Mouse (Mus musculus) forelimb bud, embryonic 11.5 days (tissue): ENCODE measurements around the gene Ccnh.
"Not testable (repeated sequence)": the region's sequence is repeated elsewhere in the genome, so short reads cannot be mapped to it uniquely, and the experiment has no call there.

Experiments used
- DNase-seq: peaks from one replicate; pipeline ENCODE4 v3.0.0-alpha.2; 2012; ENCODE audit warnings: low read depth, low spot score

The Ccnh gene

DNA sequence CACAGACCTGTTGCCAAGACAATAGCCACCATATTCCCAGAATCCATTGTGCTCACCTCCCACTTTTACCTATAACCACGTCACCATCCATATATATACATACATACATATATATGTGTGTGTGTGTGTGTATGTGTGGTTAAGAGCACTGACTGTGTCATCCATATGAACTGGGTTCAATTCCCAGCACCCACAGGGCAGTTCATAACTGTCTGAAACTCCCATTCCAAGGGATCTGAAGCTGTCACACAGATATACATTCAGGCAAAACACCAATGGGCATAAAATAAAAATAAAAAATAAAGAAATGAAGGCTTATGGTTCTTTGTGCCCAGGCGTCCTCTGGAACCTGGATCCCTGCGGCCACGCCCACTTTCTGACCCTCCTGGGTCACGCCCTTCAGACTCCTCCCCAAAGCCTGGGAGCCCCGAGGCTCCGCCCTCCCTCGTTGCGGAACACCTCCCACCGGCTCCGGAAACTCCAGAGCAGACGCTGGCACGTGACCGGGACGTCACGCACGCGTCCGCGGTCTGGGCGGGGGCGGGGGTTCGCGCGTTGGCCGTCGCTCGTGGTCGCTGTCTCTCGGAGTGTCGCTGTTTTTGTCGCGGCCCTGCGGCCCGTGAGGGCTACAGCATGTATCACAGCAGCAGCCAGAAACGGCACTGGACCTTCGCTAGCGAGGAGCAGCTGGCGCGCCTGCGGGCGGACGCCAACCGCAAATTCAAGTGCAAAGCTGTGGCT is at the start of gene Ccnh:
TSS of gene Ccnh (plus strand) at position 506 of the 741 bp plus-strand sequence.
- DNase-seq, result peak; percentile 91

DNA sequence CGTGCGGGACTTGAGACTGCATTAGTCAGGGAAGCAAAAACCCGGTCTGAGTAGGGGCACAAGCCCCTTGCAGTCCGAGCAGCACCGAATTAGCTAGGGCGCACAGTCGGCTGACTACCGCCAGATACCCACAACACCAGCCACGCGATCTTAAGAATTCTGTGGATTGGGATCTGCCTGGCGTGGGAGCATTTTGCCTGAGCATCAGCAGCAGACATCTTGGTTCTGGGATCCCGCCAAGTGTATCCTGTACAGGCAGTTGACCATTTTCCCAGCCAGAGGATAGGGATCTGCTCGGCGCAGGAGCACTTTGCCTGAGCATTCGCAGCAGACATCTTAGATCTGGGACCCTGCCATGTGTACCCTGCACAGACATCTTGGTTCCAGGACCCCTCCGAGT is 45.8 kb upstream of the Ccnh start:
- DNase-seq, result not testable (repeated sequence)

- no peak for DNase-seq
Observed at GRCm38 (mm10) chr13:85146471-85146870, 42.7 kb upstream of the Ccnh start.

DNA sequence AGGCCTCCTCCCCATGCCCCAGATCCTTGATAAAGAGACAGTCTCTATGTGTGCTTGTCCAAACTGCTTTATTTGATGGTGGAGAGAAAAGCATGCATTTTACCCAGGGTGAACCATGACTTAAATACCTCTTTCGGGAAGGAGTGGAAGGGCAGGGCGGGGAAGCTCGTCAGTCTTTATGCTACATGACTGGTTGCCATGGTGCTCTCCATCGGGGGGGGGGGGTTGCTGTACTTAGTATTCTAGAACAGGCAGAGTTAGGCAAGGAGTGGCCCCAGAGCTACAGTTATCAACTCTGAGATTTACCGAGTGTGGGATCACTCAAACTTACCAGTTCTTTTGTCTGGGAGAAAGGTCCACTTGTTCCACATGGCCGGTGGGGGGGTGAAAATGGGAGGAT is 34.5 kb upstream of the Ccnh start:
- DNase-seq, result no peak

GRCm38 (mm10) chr13:85159971-85160370 is 29.2 kb upstream of the Ccnh start:
- no peak for DNase-seq

- DNase-seq, result no peak
Observed at GRCm38 (mm10) chr13:85164512-85165124, 24.6 kb upstream of the Ccnh start.

DNA sequence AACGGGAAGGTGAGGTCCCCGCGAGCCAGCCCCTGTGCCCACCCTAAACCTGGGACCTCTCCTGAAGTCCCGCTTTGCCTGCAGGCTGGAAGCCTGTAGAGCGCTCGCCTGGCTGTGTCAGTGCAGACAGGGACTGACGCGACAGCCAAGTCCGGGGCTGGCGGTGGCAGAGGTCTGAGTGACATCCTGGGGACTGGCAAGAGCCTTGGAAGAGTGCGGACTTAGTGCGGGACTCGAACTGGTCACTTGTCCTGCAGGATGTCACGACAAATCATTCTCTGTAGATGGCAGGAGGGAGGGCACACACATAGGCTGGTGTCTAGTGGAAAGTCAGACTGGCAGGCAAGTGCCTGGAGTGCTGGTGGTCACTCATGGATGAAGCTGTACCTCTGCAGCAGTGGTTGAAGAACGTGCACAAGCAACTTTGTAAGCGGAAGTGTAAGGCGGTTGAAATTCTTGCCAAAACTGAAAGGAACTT is 475 bp downstream of the Ccnh start:
- DNase-seq, result peak; percentile 25

DNA sequence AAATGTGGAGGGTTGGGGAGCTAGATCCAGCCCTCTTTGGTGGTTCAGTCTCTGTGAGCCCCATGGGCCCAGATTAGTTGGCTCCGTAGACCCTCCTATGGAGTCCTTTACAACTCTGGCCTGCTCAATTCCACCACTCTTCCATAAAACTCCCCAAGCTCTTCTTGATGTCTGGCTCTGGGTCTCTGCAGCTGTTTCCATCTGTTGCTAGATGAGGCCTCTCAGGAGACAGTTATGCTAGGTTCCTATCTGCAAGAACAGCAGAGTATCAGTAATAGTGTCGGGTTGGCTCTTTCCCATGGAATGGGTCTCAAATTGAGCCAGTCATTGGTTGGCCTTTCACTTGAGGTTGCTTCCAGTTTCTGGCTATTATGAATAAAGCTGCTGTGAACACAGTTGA is 2.0 kb downstream of the Ccnh start:
- no peak for DNase-seq

DNA sequence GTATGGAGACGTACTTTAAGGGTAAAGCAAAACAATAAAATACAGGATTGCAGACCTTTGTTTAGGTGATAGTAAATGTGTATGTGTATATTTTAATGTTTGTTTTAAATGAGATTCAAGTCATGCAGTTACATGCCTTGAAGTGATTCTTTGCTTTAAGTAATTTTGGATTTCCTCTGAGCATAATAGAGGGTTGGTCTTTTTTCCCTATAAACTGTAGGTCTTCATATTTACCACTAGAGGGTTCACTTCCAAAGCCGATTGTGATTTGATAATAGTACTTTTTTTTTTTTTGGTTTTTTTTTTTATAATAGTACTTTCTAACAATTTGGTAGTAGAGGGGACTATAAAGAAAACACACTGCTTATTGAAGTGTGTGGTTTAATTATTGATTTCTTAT is 18.3 kb downstream of the Ccnh start:
- DNase-seq, result no peak

- DNase-seq, result no peak
Observed at GRCm38 (mm10) chr13:85208656-85209055, 19.4 kb downstream of the Ccnh start.

DNA sequence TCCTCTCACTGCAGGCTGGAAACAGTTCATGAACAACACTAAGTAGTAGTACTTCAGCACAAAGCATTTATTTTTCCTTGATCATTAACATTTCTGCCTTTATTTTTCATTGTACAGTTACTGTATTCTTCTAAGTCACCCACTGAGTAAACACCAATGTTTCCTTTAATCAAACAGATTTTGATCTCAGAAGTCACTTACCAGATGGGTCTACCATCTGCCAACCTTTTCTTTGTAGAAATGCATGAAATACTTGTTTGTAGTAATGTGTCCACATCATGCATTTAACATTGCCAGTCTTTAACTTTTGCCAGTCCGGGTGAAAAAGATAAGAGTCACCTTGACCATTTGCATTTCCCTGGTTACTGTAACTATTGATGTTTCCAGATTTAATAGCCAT is 21.1 kb downstream of the Ccnh start:
- no peak for DNase-seq

DNA sequence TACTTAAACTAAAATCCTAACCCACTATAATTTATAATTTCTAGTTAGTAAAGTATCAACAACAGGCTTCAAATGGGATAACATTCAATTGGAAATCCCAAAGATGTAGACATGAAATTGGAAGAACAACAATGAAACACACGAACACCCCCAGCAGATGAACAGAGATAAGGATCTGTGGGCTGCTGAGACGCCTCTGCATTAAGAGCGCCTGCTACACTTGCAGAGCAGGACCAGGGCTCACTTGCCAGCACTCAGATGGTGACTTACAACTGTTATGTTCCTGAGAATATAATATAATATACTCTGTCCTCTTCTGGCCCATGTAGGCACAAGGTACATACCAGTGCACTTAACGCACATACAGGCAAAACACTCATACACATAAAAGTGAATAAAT is 29.4 kb downstream of the Ccnh start:
- DNase-seq, result no peak

GRCm38 (mm10) chr13:85238760-85239159 is 49.6 kb downstream of the Ccnh start:
- no peak for DNase-seq
